21 mouse cellular contexts compared by ENCODE assay signal in the genomic region with DNA sequence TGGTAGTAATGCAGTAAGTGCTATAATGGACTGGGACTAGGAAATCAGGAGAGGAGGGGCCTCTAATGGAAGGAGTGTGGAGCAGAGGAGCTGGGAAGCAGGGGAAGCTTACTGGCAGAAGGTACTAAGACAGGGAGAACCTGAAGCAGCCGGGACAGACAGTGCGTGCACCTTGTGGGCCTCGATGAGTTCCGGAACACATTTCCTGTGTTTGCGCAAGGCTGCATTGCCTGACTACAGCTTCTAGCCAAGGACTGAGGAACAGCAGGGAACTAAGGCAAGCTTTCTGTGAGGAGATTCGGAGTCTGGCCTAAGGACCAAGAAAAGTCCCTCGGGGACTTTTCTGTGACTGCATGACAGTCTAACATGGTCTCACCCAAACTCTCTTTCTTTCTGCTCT. TPM values are rescaled to one million over a fixed set of nuclear protein-coding genes. Genes with fewer than 3 reads are reported as not detected.
DNase-seq lines count a peak whose midpoint lies in the region; ATAC-seq lines count a peak whose summit lies in the region.
"Had no signal": no experiment of that assay in that cellular context is flagged by ENCODE, and none has a peak within 500 bp of the region (broad histone marks: within the 10 kb centered on the region; RNA-seq: fewer than 3 reads in every experiment).

No protein-coding gene starts in this region.

- H3K27ac ChIP-seq in heart, embryonic 13.5 days (replicated peaks): peak overlapping the region; percentile 39; the same call in 1 of the 2 replicates
- H3K27ac ChIP-seq in lung, embryonic 15.5 days: peak overlapping the region; percentile 67
- H3K27ac ChIP-seq in limb, embryonic 13.5 days: peak overlapping the region; percentile 44; the same call in 1 of the 2 replicates
- H3K27ac ChIP-seq: heart, adult 2 months; heart, embryonic 15.5 days had no signal

- no peaks in the 10 kb centered on the region for H3K27me3 ChIP-seq in heart, embryonic 13.5 days (replicated peaks)
- H3K27me3 ChIP-seq in lung, embryonic 15.5 days: no peaks in the 10 kb centered on the region
- no peaks in the 10 kb centered on the region for H3K27me3 ChIP-seq in limb, embryonic 13.5 days
- H3K27me3 ChIP-seq: heart, embryonic 15.5 days had no signal

- no peak overlapping the region for H3K4me2 ChIP-seq in heart, embryonic 13.5 days
- H3K4me2 ChIP-seq in lung, embryonic 15.5 days: no peak overlapping the region
- H3K4me2 ChIP-seq in limb, embryonic 13.5 days (replicated peaks): peak overlapping the region; percentile 9; the same call in 1 of the 2 replicates
- H3K4me2 ChIP-seq: heart, embryonic 15.5 days had no signal

- no peak for DNase-seq in heart, adult 18-20 months
- no peak for DNase-seq in lung, adult 18-20 months
- no peak for DNase-seq in right cerebral cortex, postnatal 4 days
- no peak for DNase-seq in yolk sac, embryonic 10.5 days (ENCODE audit: low spot score)
- DNase-seq: adrenal gland, postnatal 25 days; cerebellum, adult 11 months; cerebellum, postnatal 10 days; embryo, embryonic 11 days; heart, adult 2 months; heart, postnatal 4 days; kidney, adult 8-10 months; lung, postnatal 14 days; right cerebral cortex, adult 18-20 months; thymus, postnatal 36 days had no signal

- H3K4me3 ChIP-seq in heart, embryonic 13.5 days: no peak overlapping the region
- H3K4me3 ChIP-seq in lung, embryonic 15.5 days: no peak overlapping the region
- H3K4me3 ChIP-seq in limb, embryonic 13.5 days: no peak overlapping the region
- H3K4me3 ChIP-seq: heart, adult 2 months; heart, embryonic 15.5 days had no signal

- peaks cover 25% of the 10 kb centered on the region for H3K4me1 ChIP-seq in heart, embryonic 13.5 days
- peaks cover 18% of the 10 kb centered on the region; the same call in 1 of the 2 replicates for H3K4me1 ChIP-seq in lung, embryonic 15.5 days
- H3K4me1 ChIP-seq in limb, embryonic 13.5 days: peaks cover 39% of the 10 kb centered on the region
- H3K4me1 ChIP-seq: heart, embryonic 15.5 days had no signal

- no peaks in the 10 kb centered on the region for H3K36me3 ChIP-seq in heart, embryonic 13.5 days
- H3K36me3 ChIP-seq in lung, embryonic 15.5 days: no peaks in the 10 kb centered on the region
- H3K36me3 ChIP-seq in limb, embryonic 13.5 days: no peaks in the 10 kb centered on the region
- H3K36me3 ChIP-seq: G1E; heart, embryonic 15.5 days had no signal

- 56% methylated on average over 7 of the region's 7 CpGs for WGBS in heart, embryonic 13.5 days
- WGBS in lung, embryonic 15.5 days: 53% methylated on average over 7 of the region's 7 CpGs
- WGBS in limb, embryonic 13.5 days: 41% methylated on average over 7 of the region's 7 CpGs

- H3K9me3 ChIP-seq in heart, embryonic 13.5 days: no peaks in the 10 kb centered on the region
- no peaks in the 10 kb centered on the region for H3K9me3 ChIP-seq in lung, embryonic 15.5 days
- H3K9me3 ChIP-seq in limb, embryonic 13.5 days: no peaks in the 10 kb centered on the region
- H3K9me3 ChIP-seq: G1E; heart, embryonic 15.5 days had no signal

- no peak for ATAC-seq in heart, embryonic 13.5 days (ENCODE audit: extremely low read depth, insufficient number of reproducible peaks, low FRiP score, low TSS enrichment)
- no peak for ATAC-seq in lung, embryonic 15.5 days (ENCODE audit: borderline replicate concordance, extremely low read depth, low FRiP score, low TSS enrichment)
- peak; percentile 97 for ATAC-seq in granulocyte monocyte progenitor cell, adult 5-6 weeks (replicated peaks; ENCODE audit: poor library complexity, severe bottlenecking)
- no peak for ATAC-seq in limb, embryonic 13.5 days (ENCODE audit: low FRiP score, low read depth)

- H3K9ac ChIP-seq in heart, embryonic 13.5 days: no peak overlapping the region
- H3K9ac ChIP-seq in lung, embryonic 15.5 days: no peak overlapping the region
- H3K9ac ChIP-seq in limb, embryonic 13.5 days: no peak overlapping the region
- H3K9ac ChIP-seq: heart, embryonic 15.5 days had no signal

RNA-seq across cellular contexts. Expression of a gene that starts 30.6 kb away (rescaled TPM):
- 511 and 538 TPM in 2 replicates for polyA plus RNA-seq in heart, embryonic 13.5 days (2015; fragmentation: Nextera tagmentation; extraction: Ambion mirVana)
- 10 to 100 TPM; 10.3 to 17.4 TPM for total RNA-seq in heart, adult 18-20 months (2021)
- 436 and 445 TPM in 2 replicates for polyA plus RNA-seq in lung, embryonic 15.5 days (2015; fragmentation: Nextera tagmentation; extraction: Ambion mirVana)
- 2.2 and 6.1 TPM in 2 replicates for total RNA-seq in granulocyte monocyte progenitor cell, adult 5-6 weeks (2014; fragmentation: Nextera tagmentation)
- total RNA-seq in granulocyte monocyte progenitor cell, adult 5-6 weeks (2017): 3.6 and 4.3 TPM in 2 replicates
- polyA plus RNA-seq in limb, embryonic 13.5 days (2015; fragmentation: Nextera tagmentation; extraction: Ambion mirVana): 1,264 and 1,302 TPM in 2 replicates
- total RNA-seq: monocyte, adult 5-6 weeks had no signal
- polyA plus RNA-seq: G1E had no signal
